Mouse (Mus musculus) lung, postnatal 14 days (tissue): Measurements from ENCODE around the gene Dennd1a.
"Not testable (repeated sequence)": the region's sequence is repeated elsewhere in the genome, so short reads cannot be mapped to it uniquely, and the experiment has no call there.

Source experiments
- DNase-seq: peaks from one replicate; pipeline ENCODE4 v3.0.0; 2021

Dennd1a gene

GRCm38 (mm10) chr2:37942906-37943305 is 344.3 kb downstream of the Dennd1a start:
- no peak for DNase-seq

GRCm38 (mm10) chr2:37941741-37942140 is 345.4 kb downstream of the Dennd1a start:
- DNase-seq = no peak

- DNase-seq = no peak
Observed at GRCm38 (mm10) chr2:37940845-37941361, 346.3 kb downstream of the Dennd1a start.

GRCm38 (mm10) chr2:37939997-37940396 is 347.2 kb downstream of the Dennd1a start:
- DNase-seq = no peak

- not testable (repeated sequence) for DNase-seq
Observed at GRCm38 (mm10) chr2:37936922-37937321, 350.3 kb downstream of the Dennd1a start.

- no peak for DNase-seq
Observed at GRCm38 (mm10) chr2:37932240-37932639, 354.9 kb downstream of the Dennd1a start.

GRCm38 (mm10) chr2:37931018-37931930 is 355.9 kb downstream of the Dennd1a start:
- DNase-seq = no peak

GRCm38 (mm10) chr2:37926133-37926503 is 361.1 kb downstream of the Dennd1a start:
- DNase-seq = no peak

- peak; percentile 68 for DNase-seq
Observed at GRCm38 (mm10) chr2:37925413-37926132, 361.6 kb downstream of the Dennd1a start.

GRCm38 (mm10) chr2:37908721-37909506 is 378.3 kb downstream of the Dennd1a start:
- no peak for DNase-seq

- DNase-seq = no peak
Observed at GRCm38 (mm10) chr2:37908296-37908695, 378.9 kb downstream of the Dennd1a start.

- DNase-seq = no peak
Observed at GRCm38 (mm10) chr2:37906261-37906660, 380.9 kb downstream of the Dennd1a start.

- no peak for DNase-seq
Observed at GRCm38 (mm10) chr2:37903286-37903685, 383.9 kb downstream of the Dennd1a start.

GRCm38 (mm10) chr2:37883214-37883613 is 404.0 kb downstream of the Dennd1a start:
- DNase-seq = no peak

GRCm38 (mm10) chr2:37881262-37881913 is 405.8 kb downstream of the Dennd1a start:
- no peak for DNase-seq

GRCm38 (mm10) chr2:37879697-37880096 is 407.5 kb downstream of the Dennd1a start:
- no peak for DNase-seq

GRCm38 (mm10) chr2:37872791-37873190 is 414.4 kb downstream of the Dennd1a start:
- DNase-seq = no peak

GRCm38 (mm10) chr2:37869628-37870027 is 417.6 kb downstream of the Dennd1a start:
- DNase-seq = no peak

GRCm38 (mm10) chr2:37867387-37867786 is 419.8 kb downstream of the Dennd1a start:
- no peak for DNase-seq

- no peak for DNase-seq
Observed at GRCm38 (mm10) chr2:37857472-37857871, 429.7 kb downstream of the Dennd1a start.

GRCm38 (mm10) chr2:37856955-37857354 is 430.2 kb downstream of the Dennd1a start:
- DNase-seq = no peak

GRCm38 (mm10) chr2:37855226-37855625 is 432.0 kb downstream of the Dennd1a start:
- DNase-seq = no peak
